Mouse (Mus musculus) kidney, embryonic 14.5 days (tissue): ENCODE results near the gene Eaf1. TPM values are rescaled to one million over a fixed set of nuclear protein-coding genes. Genes with fewer than 3 reads are reported as not detected.
"Not testable (repeated sequence)": the region's sequence is repeated elsewhere in the genome, so short reads cannot be mapped to it uniquely, and the experiment has no call there.

Experiments
- ATAC-seq: fragments of 200-750 bp; cut with Nextera tagmentation; 2 replicates; pipeline ENCODE4 v1.8.0; 2017; ENCODE audit warnings: moderate number of reproducible peaks, mild to moderate bottlenecking, moderate TSS enrichment, moderate library complexity; ENCODE audit not compliant: low FRiP score, low TSS enrichment
- H3K27ac ChIP-seq: fragments of 300-500 bp; sonication (generic); 2 replicates; pipeline ENCODE4 v1.5.1; 2014; ENCODE audit warnings: low read depth, mild to moderate bottlenecking, low read length, moderate library complexity, mixed read lengths
- H3K27me3 ChIP-seq: fragments of 300-500 bp; sonication (generic); 2 replicates; pipeline ENCODE4 v1.6.1; 2014; ENCODE audit warnings: mild to moderate bottlenecking, low read length; ENCODE audit not compliant: control insufficient read depth, insufficient read depth
- H3K36me3 ChIP-seq: fragments of 300-500 bp; sonication (generic); 2 replicates; pipeline ENCODE4 v1.6.1; 2014; ENCODE audit warnings: low read length, mixed read lengths; ENCODE audit not compliant: control insufficient read depth, insufficient read depth
- H3K4me1 ChIP-seq: fragments of 300-500 bp; sonication (generic); 2 replicates; pipeline ENCODE4 v1.6.1; 2014; ENCODE audit warnings: low read length, mixed read lengths; ENCODE audit not compliant: control insufficient read depth, insufficient read depth
- H3K4me2 ChIP-seq: fragments of 300-500 bp; sonication (generic); replicated peaks from 2 replicates; pipeline ENCODE4 v1.6.1; 2014; ENCODE audit warnings: low read depth, mild to moderate bottlenecking, low read length
- H3K4me3 ChIP-seq: fragments of 300-500 bp; sonication (generic); 2 replicates; pipeline ENCODE4 v1.5.1; 2014; ENCODE audit warnings: mild to moderate bottlenecking, low read length
- H3K9ac ChIP-seq: fragments of 300-500 bp; sonication (generic); 2 replicates; pipeline ENCODE4 v1.6.1; 2014; ENCODE audit warnings: low read depth, mild to moderate bottlenecking, low read length, moderate library complexity
- H3K9me3 ChIP-seq: fragments of 300-500 bp; sonication (generic); 2 replicates; pipeline ENCODE4 v1.6.1; 2016; ENCODE audit warnings: low read length; ENCODE audit not compliant: control insufficient read depth
- WGBS: fragments of 180-500 bp; shearing (Covaris S2); extraction: QIAGEN DNeasy Blood & Tissue Kit; methylation state at CpG from one replicate; pipeline ENCODE4 v1.1.7; 2014; 5-methylcytosine and 5-hydroxymethylcytosine counted together
- polyA plus RNA-seq: library from polyadenylated mRNA; unstranded; fragments of >200 nt; fragmentation: Nextera tagmentation; extraction: Ambion mirVana; gene quantifications from 2 replicates; pipeline ENCODE4 v1.2.1, GENCODE M21; 2014

The Eaf1 gene
- polyA plus RNA-seq: 14.7 and 29.0 TPM in 2 replicates

DNA sequence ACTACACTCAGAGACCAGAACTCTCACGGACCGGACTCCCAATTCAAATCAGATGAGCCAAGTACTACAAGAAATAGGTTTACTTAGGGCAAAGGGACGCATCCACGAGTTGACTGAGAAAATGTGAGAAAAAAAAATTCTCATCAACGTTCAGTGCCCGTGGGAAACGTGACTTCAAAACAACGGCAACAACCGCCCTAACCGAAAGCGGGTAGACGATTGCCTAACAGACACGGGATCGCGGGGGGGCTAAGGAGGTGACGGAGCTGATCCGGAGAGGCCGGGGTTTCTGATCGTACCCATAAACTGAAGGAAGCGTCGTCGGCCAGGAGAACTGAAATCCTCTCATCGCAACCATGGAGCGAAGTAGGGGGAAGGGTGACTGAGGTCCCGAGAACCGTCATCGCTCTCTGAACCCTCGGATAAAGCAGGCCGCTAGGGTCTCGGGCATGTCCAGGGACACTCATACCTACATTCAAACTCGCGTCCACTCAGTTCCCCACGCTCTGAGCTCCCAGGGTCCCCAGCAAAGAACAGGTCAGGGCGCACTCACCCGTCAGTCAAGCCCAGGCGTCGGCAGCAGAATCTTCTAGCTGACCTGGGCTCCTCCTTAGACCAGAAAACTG is at the start of gene Eaf1:
Gene Eaf1, plus strand, starts transcription at position 51 of the 626 bp plus-strand sequence.
- Histone ChIP-seq H3K4me3 (peak within 1 kb of the TSS; percentile 95), H3K27me3 (no peaks in the 10 kb centered on the region), H3K4me2 (peak within 1 kb of the TSS; percentile 95), H3K9me3 (no peaks in the 10 kb centered on the region), H3K9ac (peak within 1 kb of the TSS; percentile 93), H3K4me1 (peaks cover 18% of the 10 kb centered on the region; the same call in 1 of the 2 replicates), H3K27ac (peak within 1 kb of the TSS; percentile 84), H3K36me3 (peaks cover 40% of the 10 kb centered on the region)
- under 1% methylated on average over 37 of the region's 37 CpGs for WGBS
- ATAC-seq: peak; percentile 67

- no peak overlapping the region for H3K4me3 ChIP-seq
- H3K27ac ChIP-seq: no peak overlapping the region
- H3K4me1 ChIP-seq: no peaks in the 10 kb centered on the region
- ATAC-seq: no peak
- no peak overlapping the region for H3K4me2 ChIP-seq
- no peaks in the 10 kb centered on the region for H3K36me3 ChIP-seq
- H3K27me3 ChIP-seq: no peaks in the 10 kb centered on the region
- 62% methylated on average over 5 of the region's 5 CpGs for WGBS
- H3K9ac ChIP-seq: no peak overlapping the region
- no peaks in the 10 kb centered on the region for H3K9me3 ChIP-seq
These were observed 45.2 kb upstream of the Eaf1 start for GRCm38 (mm10) chr14:31448994-31449393.

GRCm38 (mm10) chr14:31453946-31454345 is 40.3 kb upstream of the Eaf1 start:
- H3K9ac ChIP-seq, H3K4me1 ChIP-seq, H3K27me3 ChIP-seq, H3K36me3 ChIP-seq, H3K27ac ChIP-seq, H3K9me3 ChIP-seq, H3K4me2 ChIP-seq, ATAC-seq, H3K4me3 ChIP-seq: not testable (repeated sequence)
- 84% methylated on average over 12 of the region's 12 CpGs for WGBS

GRCm38 (mm10) chr14:31454849-31455566 is 39.2 kb upstream of the Eaf1 start:
- Histone ChIP-seq H3K4me3 (no peak overlapping the region), H3K9ac (no peak overlapping the region), H3K4me2 (no peak overlapping the region), H3K27ac (no peak overlapping the region), H3K9me3 (no peaks in the 10 kb centered on the region), H3K36me3 (no peaks in the 10 kb centered on the region), H3K4me1 (no peaks in the 10 kb centered on the region; the same call in 1 of the 2 replicates), H3K27me3 (no peaks in the 10 kb centered on the region)
- 83% methylated on average over 8 of the region's 8 CpGs for WGBS
- no peak for ATAC-seq

DNA sequence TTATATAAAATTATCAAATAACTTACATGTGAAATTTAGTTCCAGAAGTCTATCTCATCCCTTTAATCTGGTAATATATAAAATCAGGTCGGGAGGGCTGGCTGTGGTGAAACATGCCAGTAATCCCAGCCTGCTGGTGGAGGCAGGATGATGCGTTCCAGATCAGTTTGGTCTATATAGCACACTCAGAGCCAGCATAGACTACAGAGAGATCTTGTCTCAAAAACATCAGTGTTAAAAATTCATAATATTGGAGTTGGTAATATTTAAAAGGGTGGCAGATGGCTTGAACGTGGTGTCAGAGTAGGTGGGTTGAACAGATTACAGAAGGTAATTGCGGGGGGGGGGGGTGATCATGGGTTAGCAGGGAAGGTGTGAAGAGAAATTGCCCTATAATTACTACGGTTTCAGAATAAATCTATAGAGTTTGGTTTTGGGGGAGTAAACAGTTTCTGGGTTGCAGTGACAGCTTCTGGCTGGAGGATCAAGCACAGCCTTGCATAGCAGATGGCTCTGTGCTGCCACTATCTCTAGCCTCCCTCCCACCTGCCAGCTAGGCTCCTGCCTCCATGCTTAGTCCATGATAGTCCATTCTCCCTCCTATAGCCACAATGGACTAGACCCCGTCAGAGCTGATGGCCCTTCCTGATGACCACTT is 38.0 kb upstream of the Eaf1 start:
- H3K4me2 ChIP-seq: no peak overlapping the region
- no peak overlapping the region for H3K27ac ChIP-seq
- no peak overlapping the region for H3K9ac ChIP-seq
- no peaks in the 10 kb centered on the region for H3K27me3 ChIP-seq
- ATAC-seq: no peak
- no peaks in the 10 kb centered on the region for H3K36me3 ChIP-seq
- 88% methylated on average over 6 of the region's 6 CpGs for WGBS
- H3K9me3 ChIP-seq: no peaks in the 10 kb centered on the region
- H3K4me1 ChIP-seq: no peaks in the 10 kb centered on the region; the same call in 1 of the 2 replicates
- H3K4me3 ChIP-seq: no peak overlapping the region

GRCm38 (mm10) chr14:31458006-31458405 is 36.2 kb upstream of the Eaf1 start:
- H3K4me3 ChIP-seq: no peak overlapping the region
- H3K4me1 ChIP-seq: no peaks in the 10 kb centered on the region; the same call in 1 of the 2 replicates
- no peaks in the 10 kb centered on the region for H3K27me3 ChIP-seq
- H3K9me3 ChIP-seq: no peaks in the 10 kb centered on the region
- H3K36me3 ChIP-seq: no peaks in the 10 kb centered on the region
- no peak overlapping the region for H3K27ac ChIP-seq
- no peak overlapping the region for H3K9ac ChIP-seq
- 82% methylated on average over 12 of the region's 12 CpGs for WGBS
- ATAC-seq: no peak
- H3K4me2 ChIP-seq: no peak overlapping the region

DNA sequence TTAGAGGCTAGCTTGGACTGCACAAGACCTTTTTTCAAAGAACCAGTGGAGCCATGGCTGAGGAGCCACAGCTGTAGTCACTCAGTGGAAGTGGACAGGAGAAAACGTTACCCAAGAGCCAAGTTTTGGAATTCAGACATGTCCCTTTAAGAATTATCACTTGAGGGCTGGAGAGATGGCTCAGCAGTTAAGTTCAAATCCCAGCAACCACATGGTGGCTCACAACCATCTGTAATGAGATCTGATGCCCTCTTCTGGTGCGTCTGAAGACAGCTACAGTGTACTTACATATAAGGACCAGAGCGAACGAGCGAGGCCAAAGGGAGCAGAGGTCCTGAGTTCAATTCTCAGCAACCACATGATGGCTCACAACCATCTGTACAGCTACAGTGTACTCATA is 32.0 kb upstream of the Eaf1 start:
- H3K27me3 ChIP-seq, ATAC-seq, H3K9ac ChIP-seq, H3K27ac ChIP-seq, H3K4me2 ChIP-seq, H3K36me3 ChIP-seq, H3K4me3 ChIP-seq, H3K9me3 ChIP-seq, H3K4me1 ChIP-seq: not testable (repeated sequence)
- WGBS: 75% methylated on average over 5 of the region's 5 CpGs

DNA sequence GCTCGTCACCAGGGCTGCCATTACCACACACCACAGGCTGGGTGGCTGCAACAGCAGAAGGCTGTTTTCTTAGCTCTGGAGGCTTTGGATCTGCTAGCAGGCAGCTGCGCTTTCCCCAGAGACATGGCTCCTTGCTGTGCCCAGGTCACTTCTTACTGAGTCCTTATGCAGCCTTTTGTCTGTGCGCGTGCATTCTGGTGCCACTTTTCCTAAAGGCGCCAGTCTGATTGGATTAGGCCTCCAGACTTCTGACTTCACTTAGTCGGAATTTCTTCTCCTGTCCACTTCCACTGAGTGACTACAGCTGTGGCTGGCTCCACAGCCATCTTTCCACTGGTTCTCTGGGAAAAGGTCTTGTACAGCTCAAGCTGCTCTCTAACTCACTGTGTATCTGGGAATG is 31.3 kb upstream of the Eaf1 start:
- Histone ChIP-seq H3K36me3 (no peaks in the 10 kb centered on the region), H3K4me2 (no peak overlapping the region), H3K27ac (peak overlapping the region; percentile 67; the same call in 1 of the 2 replicates), H3K4me1 (no peaks in the 10 kb centered on the region; the same call in 1 of the 2 replicates), H3K9ac (no peak overlapping the region), H3K27me3 (no peaks in the 10 kb centered on the region), H3K9me3 (no peaks in the 10 kb centered on the region), H3K4me3 (no peak overlapping the region)
- ATAC-seq: peak; percentile 34; the same call in 1 of the 2 replicates
- 78% methylated on average over 6 of the region's 6 CpGs for WGBS

DNA sequence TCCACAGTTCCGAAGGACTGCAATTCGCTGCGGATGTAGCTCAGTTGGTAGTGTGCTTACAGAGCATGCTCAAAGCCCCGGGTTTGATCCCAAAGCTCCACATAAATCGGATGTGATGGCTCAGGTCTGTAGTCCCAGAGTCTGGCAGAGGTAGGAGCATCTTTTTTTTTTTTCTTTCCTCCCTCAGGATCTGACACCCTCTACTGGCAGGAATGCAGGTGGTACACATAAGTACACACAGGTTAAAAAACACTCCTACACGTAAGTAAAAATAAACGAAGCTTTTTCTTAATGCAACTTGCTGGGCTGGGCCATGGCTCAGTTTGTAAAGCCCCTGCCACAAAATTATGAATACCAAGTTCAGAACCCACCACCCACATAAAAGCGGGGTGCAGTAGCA is 30.0 kb upstream of the Eaf1 start:
- 59% methylated on average over 8 of the region's 8 CpGs for WGBS
- Histone ChIP-seq H3K9ac (no peak overlapping the region), H3K9me3 (no peaks in the 10 kb centered on the region), H3K36me3 (no peaks in the 10 kb centered on the region), H3K27ac (no peak overlapping the region), H3K4me2 (no peak overlapping the region), H3K4me1 (no peaks in the 10 kb centered on the region), H3K27me3 (no peaks in the 10 kb centered on the region), H3K4me3 (no peak overlapping the region)
- no peak for ATAC-seq
